Mouse (Mus musculus): ENCODE data around the gene Sec14l1.

The Sec14l1 gene

DNA sequence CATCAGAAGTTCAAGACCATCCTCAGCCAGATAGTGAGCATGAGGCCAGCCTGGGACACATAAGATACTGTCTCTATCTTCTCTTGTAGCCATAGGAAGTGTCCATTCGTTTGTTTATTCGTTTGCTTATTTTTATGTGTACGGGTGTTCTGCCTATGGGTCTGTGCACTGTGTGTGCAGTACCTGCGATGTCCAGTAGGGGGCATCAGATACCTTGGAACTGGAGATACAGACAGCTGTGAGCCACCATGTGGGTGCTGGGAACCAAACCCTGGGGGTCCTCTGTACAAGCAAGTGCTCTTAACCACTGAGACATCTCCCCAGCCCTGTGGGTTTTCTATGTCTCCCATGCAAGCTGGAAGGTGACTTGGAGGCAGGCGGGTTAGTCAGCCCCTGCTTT, 64.9 kb downstream of the Sec14l1 start:
- no peak for DNase-seq (ENCODE audit: low read depth, low spot score)

GRCm38 (mm10) chr11:117182808-117183207, 67.8 kb downstream of the Sec14l1 start:
- DNase-seq (ENCODE audit: low read depth, low spot score) = no peak

- no peak for DNase-seq (ENCODE audit: low read depth, low spot score)
These were observed 68.3 kb downstream of the Sec14l1 start for GRCm38 (mm10) chr11:117183299-117183698.

GRCm38 (mm10) chr11:117183841-117184240, 68.9 kb downstream of the Sec14l1 start:
- no peak for DNase-seq (ENCODE audit: low read depth, low spot score)

- DNase-seq (ENCODE audit: low read depth, low spot score) = no peak
These were observed 70.3 kb downstream of the Sec14l1 start for GRCm38 (mm10) chr11:117185076-117185933.

GRCm38 (mm10) chr11:117191524-117191923, 76.6 kb downstream of the Sec14l1 start:
- no peak for DNase-seq (ENCODE audit: low read depth, low spot score)

DNA sequence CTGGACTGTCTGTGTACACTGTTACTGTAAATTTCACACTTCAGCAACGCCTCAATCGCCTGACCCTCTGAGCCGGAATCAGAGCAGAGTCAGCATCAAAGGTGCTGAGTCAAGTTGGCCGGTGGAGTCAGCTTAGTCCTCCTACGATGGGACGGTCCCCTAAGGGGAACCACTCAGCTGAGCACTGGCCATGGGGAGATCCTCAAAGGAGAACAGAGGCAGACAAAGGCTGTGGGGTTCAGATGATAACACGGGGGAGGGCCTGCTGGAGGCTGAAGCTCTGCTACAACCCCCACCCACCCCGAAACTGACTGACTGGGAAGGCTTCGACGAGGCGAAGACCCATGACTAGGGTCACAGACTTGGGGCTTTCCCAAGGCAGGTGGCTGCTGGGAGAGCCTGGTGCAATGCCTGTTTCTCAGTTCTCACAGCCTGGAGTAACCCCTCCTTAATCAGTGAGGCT, 79.5 kb downstream of the Sec14l1 start:
- DNase-seq (ENCODE audit: low read depth, low spot score) = peak; percentile 12

GRCm38 (mm10) chr11:117195616-117196015, 80.6 kb downstream of the Sec14l1 start:
- no peak for DNase-seq (ENCODE audit: low read depth, low spot score)

GRCm38 (mm10) chr11:117196681-117197080, 81.7 kb downstream of the Sec14l1 start:
- no peak for DNase-seq (ENCODE audit: low read depth, low spot score)

DNA sequence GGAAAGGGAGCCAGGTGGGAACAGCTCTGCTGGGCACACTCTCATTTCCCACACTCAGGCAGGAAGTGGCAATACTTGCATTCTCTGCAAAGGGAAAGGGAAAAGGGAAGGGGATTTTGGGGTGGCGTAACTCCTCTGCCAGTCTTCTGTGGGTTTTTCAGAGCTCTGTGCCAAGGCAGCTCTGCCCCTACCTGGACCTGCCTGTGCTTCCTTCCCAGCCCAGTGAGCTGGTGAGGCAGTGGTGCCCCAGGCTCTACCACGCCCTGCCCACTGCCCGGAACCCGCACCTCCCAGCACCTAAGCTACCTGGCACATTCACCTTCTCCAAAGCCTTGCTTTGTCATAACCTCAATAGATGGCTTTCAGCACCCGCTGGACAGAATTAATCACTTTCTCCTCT, 83.2 kb downstream of the Sec14l1 start:
- no peak for DNase-seq (ENCODE audit: low read depth, low spot score)

DNA sequence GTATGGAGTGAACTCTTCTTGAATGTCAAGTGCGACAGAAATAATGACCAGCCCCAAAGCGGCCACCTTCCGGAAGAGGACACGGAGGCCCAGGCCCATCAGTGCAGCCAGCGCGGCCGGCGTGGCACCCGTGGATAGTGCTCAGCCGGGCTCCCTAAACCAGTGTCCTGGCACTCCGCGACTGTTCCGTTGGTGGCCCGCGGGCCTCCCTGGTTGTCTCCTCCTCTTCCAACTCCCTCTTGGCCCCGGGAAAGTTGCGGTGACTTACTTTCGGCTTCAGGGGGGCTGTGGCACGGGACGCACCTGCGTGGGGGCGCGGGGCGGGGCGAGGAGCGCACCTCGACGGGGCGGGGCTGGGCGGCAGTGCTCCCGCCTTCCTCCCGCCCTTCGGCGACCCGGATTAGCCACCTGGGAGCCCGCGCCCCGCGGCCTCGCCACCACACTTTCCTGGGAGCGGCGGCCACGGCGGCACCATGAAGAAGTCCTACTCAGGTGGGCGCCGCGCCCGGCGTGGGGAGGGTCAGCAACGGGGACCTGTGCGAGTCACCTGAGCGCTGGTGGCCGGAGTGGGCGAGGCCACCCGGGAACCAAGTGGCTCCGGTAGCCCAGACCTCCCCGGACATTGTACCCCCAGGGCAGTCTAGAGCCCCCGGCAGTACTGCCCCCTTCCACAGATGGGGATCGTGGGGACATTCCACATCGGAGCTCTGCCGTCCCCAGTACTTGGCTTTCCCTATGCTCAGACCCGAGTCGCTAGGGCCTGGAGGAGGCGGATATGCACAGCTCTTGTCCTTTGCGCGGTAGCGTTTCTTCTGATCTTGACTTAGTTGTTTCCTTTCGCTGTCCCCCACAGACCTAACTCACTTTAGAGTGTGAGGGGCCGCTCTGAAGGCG, 84.6 kb downstream of the Sec14l1 start, which contains the start of gene Sept9:
Sept9 (plus strand) TSS at position 380 of the 894 bp plus-strand sequence.
- peak; percentile 30 for DNase-seq (ENCODE audit: low read depth, low spot score)

DNA sequence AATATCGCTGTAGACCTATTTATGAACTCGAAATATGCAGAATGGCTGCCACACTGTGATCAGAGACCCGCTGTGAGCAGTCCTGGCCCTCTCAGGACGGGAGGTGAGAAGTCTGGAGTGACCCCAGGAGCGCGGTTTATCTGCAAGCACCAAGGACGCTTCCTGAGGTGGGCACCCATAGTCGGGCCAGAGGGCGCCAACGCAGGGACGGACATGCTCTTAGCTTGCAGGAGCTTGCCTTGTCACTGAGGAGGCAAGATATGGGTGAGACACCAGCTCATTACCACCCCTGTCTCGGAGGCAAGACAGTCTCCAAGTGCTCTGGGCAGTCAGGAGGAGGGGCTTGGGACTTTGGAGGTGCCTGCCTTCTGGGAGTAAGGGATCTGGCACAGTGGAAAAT, 86.9 kb downstream of the Sec14l1 start:
- no peak for DNase-seq (ENCODE audit: low read depth, low spot score)

DNA sequence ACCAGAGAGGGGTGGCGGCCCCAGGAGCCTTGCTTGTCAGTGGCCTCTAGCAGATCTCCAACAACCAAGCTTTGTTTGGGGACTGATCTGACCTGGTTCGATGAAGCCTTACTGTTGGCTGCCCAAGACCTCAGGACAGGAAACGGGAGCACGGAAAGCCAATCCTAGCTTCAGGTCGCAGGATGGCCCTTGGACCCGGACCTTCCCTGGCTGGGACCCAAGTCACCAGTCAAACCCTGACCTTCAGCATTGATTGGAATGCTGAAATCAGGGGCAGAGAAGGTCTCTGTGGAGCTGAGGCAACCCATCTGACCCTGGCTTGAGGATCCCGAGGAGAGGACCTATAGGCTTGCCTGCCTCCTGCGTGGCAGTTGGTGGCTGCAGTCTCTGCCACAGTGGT, 89.6 kb downstream of the Sec14l1 start:
- no peak for DNase-seq (ENCODE audit: low read depth, low spot score)

GRCm38 (mm10) chr11:117205042-117205441, 90.1 kb downstream of the Sec14l1 start:
- no peak for DNase-seq (ENCODE audit: low read depth, low spot score)

DNA sequence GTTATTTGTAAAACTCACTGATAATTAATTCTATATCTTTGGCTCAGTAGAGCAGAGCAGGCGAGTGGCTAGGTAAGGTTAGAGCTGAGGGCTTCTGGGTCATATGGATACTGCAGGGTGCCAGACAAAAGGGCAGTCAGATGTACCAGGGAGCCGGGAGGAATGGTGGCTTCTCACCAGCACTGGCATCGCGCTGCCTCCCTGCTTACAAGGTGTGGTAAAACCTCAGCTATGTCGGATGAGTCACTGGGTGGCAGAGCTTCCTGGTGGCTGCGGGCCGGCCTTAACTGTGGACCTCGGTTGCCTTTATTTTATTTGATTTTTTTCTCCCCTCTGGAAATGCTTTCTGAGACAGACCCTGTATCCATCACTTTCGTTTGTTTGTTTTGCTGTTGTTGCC, 90.5 kb downstream of the Sec14l1 start:
- no peak for DNase-seq (ENCODE audit: low read depth, low spot score)

- no peak for DNase-seq (ENCODE audit: low read depth, low spot score)
These were observed 92.5 kb downstream of the Sec14l1 start for GRCm38 (mm10) chr11:117207436-117207835.

DNA sequence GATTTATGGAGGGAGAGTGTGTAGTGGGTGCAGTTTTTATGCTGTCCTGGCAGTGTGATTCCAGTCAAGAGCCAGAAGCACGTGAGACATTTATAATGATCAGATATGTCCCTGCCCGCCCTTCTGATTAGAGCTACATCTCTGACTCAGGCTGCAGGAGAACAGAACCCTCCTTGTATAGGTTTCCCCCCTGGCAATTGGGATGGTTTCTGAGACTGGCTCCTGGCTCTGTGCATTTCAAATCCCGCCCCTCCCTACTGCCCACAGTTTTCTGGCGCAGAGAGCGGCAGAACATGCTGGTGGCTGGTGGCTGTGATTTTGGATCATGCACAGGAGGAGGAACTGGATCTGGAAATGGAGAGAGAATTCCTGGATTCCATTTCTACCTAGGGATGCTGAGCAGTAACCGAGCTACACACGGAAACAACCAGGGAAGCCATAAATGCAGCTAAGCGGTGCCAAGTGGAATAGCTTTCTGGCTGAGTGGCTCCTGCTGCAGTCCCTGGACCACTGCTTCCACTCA, 93.2 kb downstream of the Sec14l1 start:
- DNase-seq (ENCODE audit: low read depth, low spot score) = no peak

All from CD4-positive helper T cell, adult 2 months (primary cell).